Mouse (Mus musculus): Measurements from ENCODE around the gene Sv2b. TPM values are rescaled to one million over a fixed set of nuclear protein-coding genes. Genes with fewer than 3 reads are reported as not detected.
"Not testable (repeated sequence)": the region's sequence is repeated elsewhere in the genome, so short reads cannot be mapped to it uniquely, and the experiment has no call there.

Gene Sv2b
- polyA plus RNA-seq, 1 experiment = 0.27 TPM

GRCm38 (mm10) chr7:75220786-75221185, 88.3 kb downstream of the Sv2b start:
- H3K27me3 ChIP-seq (ENCODE audit: control insufficient read depth, insufficient read depth, low read length) = no peaks in the 10 kb centered on the region
- no peak for DNase-seq (ENCODE audit: low read depth in 1 of 2, low spot score in 2 of 2)
- WGBS = 59% methylated on average over 1 of the region's 1 CpGs
- no peaks in the 10 kb centered on the region for H3K36me3 ChIP-seq (ENCODE audit: control insufficient read depth, insufficient read depth, low read length)
- H3K27ac ChIP-seq (ENCODE audit: insufficient read depth, low read length) = no peak overlapping the region
- no peak for TF ChIP-seq CTCF (IDR thresholded peaks at IDR 0.05; ENCODE audit: extremely low read depth, insufficient read depth, insufficient read length, insufficient replicate concordance)
- TF ChIP-seq POLR2A (IDR thresholded peaks at IDR 0.05; ENCODE audit: low read depth, low read length) = no peak
- no peak overlapping the region for H3K4me3 ChIP-seq (ENCODE audit: extremely low read depth, insufficient read depth, insufficient read length)
- H3K4me1 ChIP-seq (ENCODE audit: control insufficient read depth, insufficient read depth, insufficient read length) = no peaks in the 10 kb centered on the region

- Histone ChIP-seq H3K27ac (ENCODE audit: insufficient read depth, low read length) (no peak overlapping the region), H3K4me3 (ENCODE audit: extremely low read depth, insufficient read depth, insufficient read length) (no peak overlapping the region), H3K36me3 (ENCODE audit: control insufficient read depth, insufficient read depth, low read length) (no peaks in the 10 kb centered on the region), H3K4me1 (ENCODE audit: control insufficient read depth, insufficient read depth, insufficient read length) (no peaks in the 10 kb centered on the region), H3K27me3 (ENCODE audit: control insufficient read depth, insufficient read depth, low read length) (no peaks in the 10 kb centered on the region)
- DNase-seq (ENCODE audit: low read depth in 1 of 2, low spot score in 2 of 2) = no peak
- TF ChIP-seq CTCF (IDR thresholded peaks at IDR 0.05; ENCODE audit: extremely low read depth, insufficient read depth, insufficient read length, insufficient replicate concordance) = no peak
- no peak for TF ChIP-seq POLR2A (IDR thresholded peaks at IDR 0.05; ENCODE audit: low read depth, low read length)
Observed at GRCm38 (mm10) chr7:75220296-75220695, 88.8 kb downstream of the Sv2b start.

GRCm38 (mm10) chr7:75216180-75216579, 92.9 kb downstream of the Sv2b start:
- Histone ChIP-seq H3K27ac (ENCODE audit: insufficient read depth, low read length) (no peak overlapping the region), H3K27me3 (ENCODE audit: control insufficient read depth, insufficient read depth, low read length) (no peaks in the 10 kb centered on the region), H3K36me3 (ENCODE audit: control insufficient read depth, insufficient read depth, low read length) (no peaks in the 10 kb centered on the region), H3K4me3 (ENCODE audit: extremely low read depth, insufficient read depth, insufficient read length) (no peak overlapping the region), H3K4me1 (ENCODE audit: control insufficient read depth, insufficient read depth, insufficient read length) (no peaks in the 10 kb centered on the region)
- DNase-seq (ENCODE audit: low read depth in 1 of 2, low spot score in 2 of 2) = no peak
- WGBS = 86% methylated on average over 7 of the region's 7 CpGs
- TF ChIP-seq CTCF (IDR thresholded peaks at IDR 0.05; ENCODE audit: extremely low read depth, insufficient read depth, insufficient read length, insufficient replicate concordance) (no peak), POLR2A (IDR thresholded peaks at IDR 0.05; ENCODE audit: low read depth, low read length) (no peak)

GRCm38 (mm10) chr7:75209221-75209641, 99.8 kb downstream of the Sv2b start:
- H3K4me3 ChIP-seq (ENCODE audit: extremely low read depth, insufficient read depth, insufficient read length) = no peak overlapping the region
- H3K27me3 ChIP-seq (ENCODE audit: control insufficient read depth, insufficient read depth, low read length) = no peaks in the 10 kb centered on the region
- 71% methylated on average over 4 of the region's 4 CpGs for WGBS
- H3K36me3 ChIP-seq (ENCODE audit: control insufficient read depth, insufficient read depth, low read length) = no peaks in the 10 kb centered on the region
- H3K4me1 ChIP-seq (ENCODE audit: control insufficient read depth, insufficient read depth, insufficient read length) = no peaks in the 10 kb centered on the region
- no peak for DNase-seq (ENCODE audit: low read depth in 1 of 2, low spot score in 2 of 2)
- no peak overlapping the region for H3K27ac ChIP-seq (ENCODE audit: insufficient read depth, low read length)
- TF ChIP-seq CTCF (IDR thresholded peaks at IDR 0.05; ENCODE audit: extremely low read depth, insufficient read depth, insufficient read length, insufficient replicate concordance) (no peak), POLR2A (IDR thresholded peaks at IDR 0.05; ENCODE audit: low read depth, low read length) (no peak)

DNA sequence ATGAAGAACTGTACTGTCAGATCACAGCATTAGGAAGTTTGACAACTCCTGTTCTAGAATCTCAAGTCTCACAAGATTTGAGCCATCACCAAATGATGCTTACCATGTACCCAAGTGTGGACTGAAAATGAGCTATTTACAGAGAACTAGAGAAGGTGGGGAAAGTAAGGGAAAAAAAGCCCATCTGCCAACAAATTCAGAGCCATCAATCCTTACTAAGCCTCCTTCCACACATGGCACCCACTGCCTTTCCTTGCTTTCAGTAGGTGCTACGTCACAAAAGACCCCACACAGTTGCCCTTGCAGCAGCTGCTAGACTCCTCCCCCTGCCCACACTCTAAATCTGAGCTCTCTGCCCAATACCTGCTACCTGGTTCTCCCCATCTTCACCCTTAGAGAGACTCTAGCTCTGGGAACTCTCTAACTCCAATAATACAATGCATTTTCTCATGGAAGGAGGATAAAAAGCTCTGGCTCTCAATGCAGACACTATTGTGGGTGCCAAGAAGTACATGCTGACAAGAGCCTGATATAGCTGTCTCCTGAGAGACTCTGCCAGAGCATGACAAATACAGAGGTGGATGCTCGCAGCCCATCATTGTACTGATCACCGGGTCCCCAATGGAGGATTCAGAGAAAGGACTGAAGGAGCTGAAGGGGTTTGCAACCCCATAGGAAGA, 101.0 kb downstream of the Sv2b start:
- Histone ChIP-seq H3K27me3 (ENCODE audit: control insufficient read depth, insufficient read depth, low read length) (no peaks in the 10 kb centered on the region), H3K4me3 (ENCODE audit: extremely low read depth, insufficient read depth, insufficient read length) (no peak overlapping the region), H3K36me3 (ENCODE audit: control insufficient read depth, insufficient read depth, low read length) (no peaks in the 10 kb centered on the region), H3K27ac (ENCODE audit: insufficient read depth, low read length) (no peak overlapping the region), H3K4me1 (ENCODE audit: control insufficient read depth, insufficient read depth, insufficient read length) (no peaks in the 10 kb centered on the region)
- TF ChIP-seq CTCF (IDR thresholded peaks at IDR 0.05; ENCODE audit: extremely low read depth, insufficient read depth, insufficient read length, insufficient replicate concordance) (no peak), POLR2A (IDR thresholded peaks at IDR 0.05; ENCODE audit: low read depth, low read length) (no peak)
- no peak for DNase-seq (ENCODE audit: low read depth in 1 of 2, low spot score in 2 of 2)
- 92% methylated on average over 3 of the region's 3 CpGs for whole genome bisulfite sequencing

DNA sequence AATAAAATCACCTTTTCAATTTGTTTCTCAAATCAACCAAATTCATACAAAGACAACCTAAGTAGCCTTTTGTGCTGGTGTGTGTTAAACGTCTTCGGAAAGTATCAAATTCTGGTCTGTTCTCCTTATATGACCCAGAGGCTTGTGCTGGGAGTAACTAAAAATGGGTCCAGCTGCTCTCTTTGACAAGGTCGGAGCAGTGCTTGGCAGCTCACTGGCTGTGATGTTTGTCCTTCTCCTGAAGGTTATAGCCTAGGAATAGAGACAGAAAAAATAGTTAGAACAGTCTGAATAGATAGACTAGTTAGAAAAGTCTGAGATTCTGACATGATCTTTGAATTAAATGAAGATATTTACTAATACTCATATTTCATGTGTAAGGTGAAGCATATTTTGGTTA, 102.4 kb downstream of the Sv2b start:
- DNase-seq (ENCODE audit: low read depth in 1 of 2, low spot score in 2 of 2) = no peak
- Histone ChIP-seq H3K4me1 (ENCODE audit: control insufficient read depth, insufficient read depth, insufficient read length) (no peaks in the 10 kb centered on the region), H3K27ac (ENCODE audit: insufficient read depth, low read length) (no peak overlapping the region)

GRCm38 (mm10) chr7:75205386-75205785, 103.7 kb downstream of the Sv2b start:
- no peak overlapping the region for H3K27ac ChIP-seq (ENCODE audit: insufficient read depth, low read length)
- no peak overlapping the region for H3K4me3 ChIP-seq (ENCODE audit: extremely low read depth, insufficient read depth, insufficient read length)
- no peaks in the 10 kb centered on the region for H3K36me3 ChIP-seq (ENCODE audit: control insufficient read depth, insufficient read depth, low read length)
- H3K4me1 ChIP-seq (ENCODE audit: control insufficient read depth, insufficient read depth, insufficient read length) = no peaks in the 10 kb centered on the region
- 77% methylated on average over 3 of the region's 3 CpGs for WGBS
- DNase-seq (ENCODE audit: low read depth in 1 of 2, low spot score in 2 of 2) = no peak
- TF ChIP-seq POLR2A (IDR thresholded peaks at IDR 0.05; ENCODE audit: low read depth, low read length) (no peak), CTCF (IDR thresholded peaks at IDR 0.05; ENCODE audit: extremely low read depth, insufficient read depth, insufficient read length, insufficient replicate concordance) (no peak)
- H3K27me3 ChIP-seq (ENCODE audit: control insufficient read depth, insufficient read depth, low read length) = no peaks in the 10 kb centered on the region

More for the DNA sequence above, 102.4 kb downstream of the Sv2b start:
- 82% methylated on average over 3 of the region's 3 CpGs for WGBS
- Histone ChIP-seq H3K27me3 (ENCODE audit: control insufficient read depth, insufficient read depth, low read length) (no peaks in the 10 kb centered on the region), H3K36me3 (ENCODE audit: control insufficient read depth, insufficient read depth, low read length) (no peaks in the 10 kb centered on the region), H3K4me3 (ENCODE audit: extremely low read depth, insufficient read depth, insufficient read length) (no peak overlapping the region)
- TF ChIP-seq CTCF (IDR thresholded peaks at IDR 0.05; ENCODE audit: extremely low read depth, insufficient read depth, insufficient read length, insufficient replicate concordance) = no peak
- no peak for TF ChIP-seq POLR2A (IDR thresholded peaks at IDR 0.05; ENCODE audit: low read depth, low read length)

DNA sequence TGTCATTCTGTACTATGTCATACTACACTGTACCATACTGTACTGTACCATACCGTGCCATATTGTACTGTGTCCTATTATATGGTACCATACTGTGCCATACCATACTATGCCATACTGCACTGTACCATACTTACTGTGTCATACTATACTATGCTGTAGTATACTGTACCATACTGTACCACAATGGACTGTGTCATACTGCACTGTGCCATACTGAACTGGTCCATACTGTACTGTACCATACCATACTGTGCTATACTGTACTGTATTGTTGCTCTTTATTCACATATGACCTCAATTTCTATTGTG, 114.2 kb downstream of the Sv2b start:
- not testable (repeated sequence) for H3K4me1 ChIP-seq (ENCODE audit: control insufficient read depth, insufficient read depth, insufficient read length); DNase-seq (ENCODE audit: low read depth in 1 of 2, low spot score in 2 of 2); H3K36me3 ChIP-seq (ENCODE audit: control insufficient read depth, insufficient read depth, low read length); H3K27ac ChIP-seq (ENCODE audit: insufficient read depth, low read length); H3K27me3 ChIP-seq (ENCODE audit: control insufficient read depth, insufficient read depth, low read length); H3K4me3 ChIP-seq (ENCODE audit: extremely low read depth, insufficient read depth, insufficient read length)
- WGBS = 97% methylated on average over 1 of the region's 1 CpGs

Data from spleen, adult 2 months (tissue).